Mouse (Mus musculus): ENCODE measurements around the gene Srsf4.
A peak's percentile ranks its signal among the peaks of the same experiment; 100 is the strongest.

Srsf4 gene

DNA sequence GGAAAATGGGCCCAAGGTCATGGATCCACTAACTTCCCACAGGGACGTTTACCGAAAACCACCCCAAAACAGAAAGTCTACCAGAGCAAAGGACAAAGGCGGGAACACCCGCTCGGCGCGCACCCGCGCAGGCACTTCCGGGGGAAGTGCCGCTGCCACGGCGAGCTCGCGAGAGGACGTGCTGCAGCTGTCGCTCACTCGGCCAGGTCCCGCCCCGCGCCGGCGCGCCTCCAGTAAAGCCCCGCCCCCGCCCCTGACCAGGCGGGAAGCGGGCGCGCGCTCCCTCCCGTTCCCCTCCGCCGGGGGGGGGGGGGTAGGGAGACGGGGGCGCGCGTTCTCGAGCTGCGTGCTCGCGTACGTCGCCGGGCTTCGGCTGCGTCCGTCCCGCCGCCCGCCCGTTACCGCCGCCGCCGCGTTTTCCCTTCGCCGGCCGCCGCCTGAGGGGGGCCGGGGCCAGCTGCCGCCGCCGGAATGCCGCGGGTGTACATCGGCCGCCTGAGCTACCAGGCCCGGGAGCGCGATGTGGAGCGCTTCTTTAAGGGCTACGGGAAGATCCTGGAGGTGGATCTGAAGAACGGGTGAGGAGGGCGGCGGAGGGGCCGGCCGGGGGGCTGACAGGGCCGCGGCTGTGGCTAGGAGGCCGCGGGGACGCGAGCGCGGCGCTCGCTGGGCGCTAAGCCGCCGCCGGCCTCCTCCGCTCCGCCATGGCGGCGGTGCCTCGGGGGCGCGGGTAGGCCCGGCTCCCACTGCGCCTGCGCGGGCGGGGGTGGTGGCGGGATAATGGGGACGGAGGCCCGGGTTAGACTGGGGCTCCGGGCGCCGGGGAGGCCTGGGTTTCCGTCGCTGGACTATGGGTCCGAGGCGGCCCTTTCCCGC lies at the start of gene Srsf4:
TSS of gene Srsf4 (plus strand) at position 325 of the 876 bp plus-strand sequence.
- DNase-seq (ENCODE audit: low read depth, low spot score): peak; percentile 98

DNA sequence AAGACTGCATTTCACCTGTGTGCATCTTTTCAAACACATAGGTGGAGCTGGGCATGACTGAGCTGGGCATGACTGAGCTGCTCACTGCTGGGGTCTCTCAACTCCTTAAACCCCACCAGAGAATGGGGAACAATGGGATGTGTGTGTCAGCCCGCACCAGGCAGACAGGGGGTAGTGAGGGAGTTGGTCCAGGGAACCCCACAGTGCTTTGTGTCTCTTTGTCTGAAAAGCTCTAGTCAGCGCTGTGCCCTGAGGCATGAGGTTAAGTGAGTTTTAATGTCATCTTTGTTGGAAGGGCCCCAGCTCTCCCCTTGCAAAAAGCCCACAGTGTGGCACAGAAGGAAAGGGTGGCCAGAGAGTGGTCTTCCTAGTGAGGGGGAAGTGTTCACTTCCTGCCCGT lies 48.5 kb upstream of the Srsf4 start:
- DNase-seq (ENCODE audit: low read depth, low spot score): no peak

DNA sequence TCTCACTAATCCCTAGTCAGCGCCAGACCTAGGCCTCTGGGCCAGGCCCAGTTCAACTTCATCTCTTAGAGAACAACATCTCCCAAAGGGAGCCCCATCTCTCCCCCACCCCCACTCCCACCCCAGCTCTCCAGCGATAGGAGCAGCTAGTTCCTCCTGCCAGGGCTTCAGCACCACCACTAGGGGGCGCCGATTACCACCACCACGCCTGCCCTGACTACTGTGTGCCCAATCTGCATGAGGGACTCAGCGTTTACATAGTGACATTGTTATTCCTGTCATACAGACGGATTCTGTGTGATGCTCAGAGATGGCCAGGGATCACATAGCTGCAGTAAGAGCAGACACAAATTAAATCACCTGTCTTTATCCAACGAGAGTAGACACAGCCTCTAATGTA lies 47.6 kb upstream of the Srsf4 start:
- peak; percentile 37 for DNase-seq (ENCODE audit: low read depth, low spot score)

DNA sequence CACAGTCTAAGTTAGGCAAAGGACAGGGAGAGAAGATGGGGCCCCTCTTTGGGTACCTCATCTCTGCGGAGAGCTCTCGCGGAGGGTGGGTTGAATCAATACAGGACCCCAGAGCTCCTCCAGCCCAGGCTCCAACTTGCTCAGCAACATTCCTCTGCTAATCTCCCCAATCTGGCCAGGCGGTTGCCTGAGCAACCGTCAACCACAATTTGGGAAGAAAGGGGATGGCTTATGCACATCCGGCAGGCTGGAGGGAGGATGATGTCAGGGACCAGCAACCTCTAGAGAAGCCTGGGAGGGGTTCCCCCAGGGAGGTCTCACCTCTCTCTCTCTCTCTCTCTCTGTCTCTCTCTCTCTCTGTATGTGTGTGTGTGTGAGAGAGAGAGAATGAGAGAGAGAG lies 46.5 kb upstream of the Srsf4 start:
- peak; percentile 23 for DNase-seq (ENCODE audit: low read depth, low spot score)

DNA sequence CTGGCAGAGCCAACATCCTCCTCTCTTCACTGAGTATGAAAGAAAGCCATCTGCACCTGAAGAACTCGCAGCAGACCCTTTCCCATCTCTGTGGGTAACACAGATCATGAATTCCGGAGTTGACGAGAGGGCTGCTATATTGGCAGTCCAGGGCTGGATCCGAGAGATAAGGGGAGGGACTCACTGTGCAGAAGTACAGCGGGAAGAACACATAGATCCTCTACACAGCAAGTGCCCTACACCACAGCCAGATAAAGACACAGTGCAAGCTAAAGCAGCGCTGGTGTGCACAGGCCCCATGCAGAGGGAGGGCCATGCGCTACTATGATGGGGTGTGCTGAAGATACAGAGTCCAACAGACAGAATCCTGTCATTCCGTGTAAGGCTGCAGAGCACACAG lies 44.3 kb upstream of the Srsf4 start:
- DNase-seq (ENCODE audit: low read depth, low spot score): no peak

DNA sequence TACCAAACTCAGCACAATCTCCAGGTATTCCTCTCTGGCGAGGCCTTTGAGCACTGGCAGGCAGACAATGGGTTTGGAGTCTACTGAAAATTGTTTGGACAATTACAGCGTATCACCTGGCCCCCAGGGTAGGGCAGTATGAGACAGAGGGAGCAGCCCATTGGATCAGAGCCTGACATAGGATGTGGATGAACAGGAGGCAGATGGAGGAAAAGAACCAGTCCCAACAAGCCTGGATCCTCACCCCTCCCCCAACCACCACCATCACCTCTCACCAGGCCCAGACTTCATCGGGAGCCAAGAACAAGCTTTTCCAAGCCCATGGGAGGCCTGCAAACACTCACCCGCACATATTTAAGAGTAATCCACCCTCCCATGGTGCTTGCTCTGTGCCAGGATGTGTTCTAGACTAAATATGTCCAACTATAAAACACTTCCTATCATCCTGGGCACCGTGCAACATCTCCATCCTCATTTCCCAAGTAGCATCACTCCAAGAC lies 41.8 kb upstream of the Srsf4 start:
- no peak for DNase-seq (ENCODE audit: low read depth, low spot score)

DNA sequence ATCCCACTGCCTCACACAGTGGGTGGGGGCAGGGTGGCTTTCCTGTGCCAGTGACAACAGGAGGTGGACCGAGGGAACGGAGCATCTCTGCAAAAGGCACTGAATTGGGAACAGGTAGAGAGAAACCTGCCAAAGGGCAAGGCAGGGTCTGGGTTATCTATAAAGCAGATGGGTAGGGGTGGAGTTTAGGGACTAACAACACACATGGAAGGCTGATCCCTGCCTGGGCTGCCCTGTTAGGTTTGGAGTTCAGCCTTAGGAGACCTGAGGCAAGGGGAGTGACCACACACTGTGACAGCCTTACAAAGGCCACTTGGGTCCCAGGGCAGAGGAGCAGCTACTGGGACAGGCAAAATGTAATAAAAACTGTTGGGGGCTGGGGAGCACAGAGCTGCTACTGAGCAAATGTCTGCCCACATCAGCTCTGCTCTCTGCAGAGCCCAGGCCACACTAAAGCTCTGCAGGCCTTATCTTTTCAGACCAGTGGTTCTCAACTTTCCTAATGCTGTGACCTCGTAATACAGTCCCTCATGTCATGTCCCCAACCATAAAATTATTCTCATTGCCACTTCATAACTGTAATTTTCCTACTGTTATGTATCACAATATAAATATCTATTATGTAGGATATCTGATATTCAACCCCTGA lies 40.5 kb upstream of the Srsf4 start:
- no peak for DNase-seq (ENCODE audit: low read depth, low spot score)

DNA sequence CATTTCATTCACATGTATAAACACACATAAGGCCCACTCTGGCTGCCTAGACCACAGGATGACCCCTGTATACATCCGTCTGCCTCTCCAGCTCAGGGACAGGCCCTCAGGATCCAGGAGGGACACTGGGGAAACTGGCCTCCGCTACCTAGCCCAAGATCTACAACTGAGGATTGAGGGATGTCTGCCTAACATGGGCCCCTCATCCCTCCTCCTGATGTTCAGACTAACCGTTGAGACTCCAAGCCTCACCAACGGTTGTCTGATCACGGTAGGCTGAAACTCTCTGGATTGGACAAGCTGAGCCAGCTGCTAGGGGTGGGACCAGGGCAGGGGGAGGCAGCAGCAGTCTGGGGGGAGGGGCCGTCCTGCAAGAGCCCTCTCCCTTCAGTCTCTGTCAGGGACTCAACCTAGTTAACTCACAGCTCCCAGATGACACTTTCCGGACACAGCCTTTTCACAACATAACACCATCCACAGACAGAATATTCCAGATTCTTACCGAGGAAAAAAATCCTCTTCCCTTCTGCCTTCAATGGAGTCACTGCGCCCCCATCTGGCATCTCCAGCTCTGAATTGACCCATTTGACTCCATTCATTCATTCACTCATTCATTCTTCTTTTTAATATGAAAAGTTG lies 39.3 kb upstream of the Srsf4 start:
- DNase-seq (ENCODE audit: low read depth, low spot score): peak; percentile 44

GRCm38 (mm10) chr4:131836351-131836881 lies 37.0 kb upstream of the Srsf4 start:
- DNase-seq (ENCODE audit: low read depth, low spot score): peak; percentile 71

DNA sequence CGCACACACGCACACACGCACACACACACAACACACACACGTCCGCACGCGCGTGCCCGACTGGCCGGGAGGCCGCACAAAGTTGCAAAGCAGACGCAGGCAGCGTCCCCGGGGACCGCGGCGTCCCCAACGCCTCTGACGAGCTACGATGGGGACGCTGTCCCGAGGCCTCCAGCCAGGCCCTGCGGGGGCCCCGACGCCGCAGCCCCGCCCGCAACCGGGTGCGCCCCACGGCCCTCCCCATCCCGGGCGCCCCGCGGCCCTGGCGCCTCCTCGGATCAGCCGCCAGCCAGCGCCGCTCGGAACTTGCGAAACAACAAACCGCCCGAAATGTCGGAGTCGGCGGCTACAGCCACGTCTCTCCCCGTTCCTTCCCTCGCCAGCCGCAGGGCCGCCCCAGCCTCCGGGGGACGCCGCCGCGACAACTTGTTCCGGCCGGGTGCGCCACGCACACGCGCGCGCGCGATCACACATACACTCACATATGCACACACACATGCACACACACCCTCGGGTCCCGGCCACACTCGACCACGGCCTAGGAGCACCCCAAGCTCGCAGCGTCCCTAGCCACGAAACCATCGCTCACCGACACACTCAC lies 36.4 kb upstream of the Srsf4 start:
- peak; percentile 53 for DNase-seq (ENCODE audit: low read depth, low spot score)

GRCm38 (mm10) chr4:131837872-131838524 lies 35.4 kb upstream of the Srsf4 start, which contains the start of gene Ptpru:
Ptpru (minus strand) TSS chr4:131838288.
- peak; percentile 91 for DNase-seq (ENCODE audit: low read depth, low spot score)

DNA sequence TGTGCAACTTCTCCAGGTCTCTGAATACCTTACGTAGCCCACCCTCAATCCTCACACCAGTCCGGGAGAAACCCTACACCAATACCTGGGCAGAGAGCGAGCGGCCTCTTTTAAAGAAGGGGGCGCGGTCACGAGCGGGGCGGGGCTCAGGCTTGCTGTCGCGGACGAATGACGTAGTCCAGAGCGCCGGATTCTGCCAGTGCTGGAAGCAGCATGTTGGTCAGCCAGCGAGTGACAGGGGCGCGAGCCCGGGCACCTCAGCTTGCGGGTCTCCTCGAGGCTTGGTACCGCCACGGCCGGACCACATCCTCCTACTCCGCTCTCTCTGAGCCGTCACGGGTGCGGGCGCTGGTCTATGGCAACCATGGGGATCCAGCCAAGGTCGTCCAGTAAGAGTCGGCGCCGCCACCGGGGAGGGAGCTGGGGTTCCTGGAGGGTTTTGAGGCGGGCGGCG lies 30.1 kb upstream of the Srsf4 start, which contains the start of gene Mecr:
TSS of gene Mecr (plus strand) at position 181 of the 454 bp plus-strand sequence.
- peak; percentile 97 for DNase-seq (ENCODE audit: low read depth, low spot score)

DNA sequence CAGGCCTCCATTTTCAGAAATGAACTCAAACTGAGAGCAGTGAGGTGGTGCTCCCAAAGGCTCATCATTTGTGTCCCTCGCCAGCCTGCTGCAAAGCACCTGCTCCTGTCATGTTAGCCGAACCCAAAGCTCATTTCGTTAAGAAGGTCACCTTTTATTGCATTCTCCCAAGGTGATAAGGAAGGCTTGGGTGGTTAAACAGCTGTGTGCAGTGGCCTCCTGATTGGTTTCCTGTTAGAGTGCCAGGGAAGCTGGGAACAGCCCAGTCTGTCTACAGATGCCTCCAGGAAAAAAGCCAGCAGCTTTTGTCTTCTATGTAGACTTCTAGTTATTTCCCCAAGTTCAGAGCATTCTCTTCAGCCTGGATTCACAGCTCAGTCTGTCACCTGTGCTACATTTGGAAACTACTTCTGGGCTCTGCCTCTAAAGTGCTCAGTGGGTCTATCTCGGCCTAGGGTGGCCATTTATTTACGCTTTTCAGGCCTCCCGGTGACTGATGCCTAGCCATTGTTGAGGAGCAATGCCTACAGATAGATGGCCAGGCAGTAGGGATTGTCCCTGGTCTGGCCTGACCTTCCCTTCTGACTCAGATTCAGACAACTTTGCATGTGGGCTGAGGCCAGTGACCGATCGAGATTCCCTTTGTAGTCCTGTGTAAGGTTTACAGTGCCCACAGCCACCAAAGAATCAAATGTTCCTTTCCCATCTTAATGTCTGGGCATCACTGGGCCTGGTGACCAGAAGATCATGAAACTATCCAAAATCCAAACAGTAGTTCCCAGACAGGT lies 27.2 kb upstream of the Srsf4 start:
- DNase-seq (ENCODE audit: low read depth, low spot score): no peak

DNA sequence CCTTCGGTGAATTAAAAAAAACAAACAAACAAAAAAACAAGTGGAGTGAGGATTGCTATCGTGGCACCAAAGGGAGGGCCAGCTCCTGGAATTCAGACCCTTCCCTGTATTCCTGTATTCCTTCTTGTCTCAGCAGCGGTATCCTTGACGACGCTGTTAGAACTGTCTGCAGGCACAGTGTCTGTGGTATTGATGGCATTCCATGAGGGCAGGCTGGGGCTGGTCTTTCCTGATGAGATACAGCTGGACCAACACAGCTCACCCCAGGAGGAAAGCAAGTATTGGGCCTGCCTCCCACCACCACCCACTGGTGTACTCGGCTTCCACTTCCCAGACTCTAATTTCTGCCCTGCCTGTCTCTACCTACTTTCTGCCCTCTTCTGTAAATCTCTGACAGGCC lies 25.3 kb upstream of the Srsf4 start:
- DNase-seq (ENCODE audit: low read depth, low spot score): no peak

GRCm38 (mm10) chr4:131849986-131850638 lies 23.3 kb upstream of the Srsf4 start:
- DNase-seq (ENCODE audit: low read depth, low spot score): no peak

- no peak for DNase-seq (ENCODE audit: low read depth, low spot score)
Measured at GRCm38 (mm10) chr4:131854950-131855349, 18.5 kb upstream of the Srsf4 start.

GRCm38 (mm10) chr4:131860492-131861340 lies 12.7 kb upstream of the Srsf4 start:
- peak; percentile 84 for DNase-seq (ENCODE audit: low read depth, low spot score)

DNA sequence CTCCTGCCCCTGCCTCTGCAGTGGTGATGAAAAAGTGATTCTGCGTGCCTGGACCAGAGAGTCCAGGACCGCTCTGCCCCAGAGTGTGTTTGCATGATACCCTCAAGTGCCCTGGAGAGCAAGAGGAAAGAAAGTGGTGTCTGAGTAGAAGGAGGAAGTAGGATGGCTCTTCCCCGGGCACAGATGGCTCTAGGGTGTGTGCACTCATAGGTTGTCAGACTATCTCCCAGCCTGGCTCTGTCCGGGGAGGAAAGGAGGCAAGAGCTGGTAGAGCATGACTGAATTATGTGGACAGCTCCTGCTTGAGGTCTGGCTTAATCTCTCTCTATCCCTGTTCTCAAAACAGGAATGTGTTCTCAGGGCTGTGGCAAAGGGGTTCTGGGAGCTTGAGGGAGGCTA lies 12.1 kb upstream of the Srsf4 start:
- no peak for DNase-seq (ENCODE audit: low read depth, low spot score)

Measured in ZHBTc4 (cell line).